Mouse (Mus musculus) kidney, adult 8-10 months (tissue): ENCODE data around the gene Gtf2e1.

Experiments used
- DNase-seq, 2 experiments: peaks; one replicate each; pipeline ENCODE4 v3.0.0; 2022

Gene Gtf2e1

GRCm38 (mm10) chr16:37540776-37541175, 1.2 kb upstream of the Gtf2e1 start:
- DNase-seq = no peak

- DNase-seq = no peak
Measured at GRCm38 (mm10) chr16:37539240-37539610, 364 bp downstream of the Gtf2e1 start.

- no peak for DNase-seq
Measured at GRCm38 (mm10) chr16:37533369-37534068, 6.1 kb downstream of the Gtf2e1 start.

GRCm38 (mm10) chr16:37532046-37532445, 7.5 kb downstream of the Gtf2e1 start:
- DNase-seq = no peak

GRCm38 (mm10) chr16:37530170-37530569, 9.4 kb downstream of the Gtf2e1 start:
- DNase-seq = peak in 1 of 2 experiments; percentile 28

- DNase-seq = no peak
Measured at GRCm38 (mm10) chr16:37526688-37527223, 12.8 kb downstream of the Gtf2e1 start.

GRCm38 (mm10) chr16:37525121-37525520, 14.5 kb downstream of the Gtf2e1 start:
- DNase-seq = peak in 1 of 2 experiments; percentile 14

GRCm38 (mm10) chr16:37522100-37522697, 17.4 kb downstream of the Gtf2e1 start:
- DNase-seq = no peak

- DNase-seq = no peak
Measured at GRCm38 (mm10) chr16:37520190-37521040, 19.2 kb downstream of the Gtf2e1 start.

GRCm38 (mm10) chr16:37519721-37520120, 19.9 kb downstream of the Gtf2e1 start:
- no peak for DNase-seq

- DNase-seq = no peak
Measured at GRCm38 (mm10) chr16:37518662-37519061, 20.9 kb downstream of the Gtf2e1 start.

- no peak for DNase-seq
Measured at GRCm38 (mm10) chr16:37517596-37518211, 21.9 kb downstream of the Gtf2e1 start.

GRCm38 (mm10) chr16:37516376-37516993, 23.1 kb downstream of the Gtf2e1 start:
- DNase-seq = no peak

- DNase-seq = no peak
Measured at GRCm38 (mm10) chr16:37514644-37515043, 24.9 kb downstream of the Gtf2e1 start.

- DNase-seq = no peak
Measured at GRCm38 (mm10) chr16:37511489-37511888, 28.1 kb downstream of the Gtf2e1 start.

- DNase-seq = no peak
Measured at GRCm38 (mm10) chr16:37506751-37507150, 32.8 kb downstream of the Gtf2e1 start.

GRCm38 (mm10) chr16:37504517-37504916, 35.1 kb downstream of the Gtf2e1 start:
- DNase-seq = no peak

- DNase-seq = no peak
Measured at GRCm38 (mm10) chr16:37498581-37498980, 41.0 kb downstream of the Gtf2e1 start.

- no peak for DNase-seq
Measured at GRCm38 (mm10) chr16:37495017-37495416, 44.6 kb downstream of the Gtf2e1 start.

GRCm38 (mm10) chr16:37486826-37487612, 52.6 kb downstream of the Gtf2e1 start:
- no peak for DNase-seq
